Mouse (Mus musculus): ENCODE data around the gene Agap3.
A peak's percentile ranks its signal among the peaks of the same experiment; 100 is the strongest.

Agap3 gene

GRCm38 (mm10) chr5:24433993-24434392 lies 18.0 kb upstream of the Agap3 start:
- DNase-seq: no peak

- DNase-seq: no peak
These were observed 10.8 kb upstream of the Agap3 start for GRCm38 (mm10) chr5:24441187-24441586.

- no peak for DNase-seq
These were observed 9.9 kb upstream of the Agap3 start for GRCm38 (mm10) chr5:24442029-24442428.

- no peak for DNase-seq
These were observed 8.8 kb upstream of the Agap3 start for GRCm38 (mm10) chr5:24443204-24443603.

GRCm38 (mm10) chr5:24443927-24444326 lies 8.1 kb upstream of the Agap3 start:
- DNase-seq: peak; percentile 49 to 66

- peak; percentile 95 to 98 for DNase-seq
These were observed 7.1 kb upstream of the Agap3 start, which contains the start of gene Fastk for GRCm38 (mm10) chr5:24444746-24445427. Gene Fastk, minus strand, starts transcription at chr5:24445287.

GRCm38 (mm10) chr5:24445428-24446080 lies 6.4 kb upstream of the Agap3 start:
- peak; percentile 35 to 51 for DNase-seq

- no peak for DNase-seq
These were observed 5.3 kb upstream of the Agap3 start for GRCm38 (mm10) chr5:24446630-24447029.

- peak; percentile 85 to 87 for DNase-seq
These were observed 4.2 kb upstream of the Agap3 start, which contains the start of gene Tmub1 for GRCm38 (mm10) chr5:24447624-24448298. Gene Tmub1, minus strand, starts transcription at chr5:24447854.

GRCm38 (mm10) chr5:24451264-24452029 lies 530 bp upstream of the Agap3 start:
- DNase-seq: peak; percentile 91 to 95

GRCm38 (mm10) chr5:24452691-24453233 lies 785 bp downstream of the Agap3 start:
- DNase-seq: peak in 1 of 2 experiments; percentile 67

- DNase-seq: peak; percentile 89 to 92
These were observed 1.5 kb downstream of the Agap3 start for GRCm38 (mm10) chr5:24453283-24453984.

GRCm38 (mm10) chr5:24453985-24454303 lies 2.0 kb downstream of the Agap3 start:
- DNase-seq: no peak

- DNase-seq: no peak
These were observed 3.1 kb downstream of the Agap3 start for GRCm38 (mm10) chr5:24455076-24455475.

GRCm38 (mm10) chr5:24455613-24456012 lies 3.6 kb downstream of the Agap3 start:
- no peak for DNase-seq

- DNase-seq: no peak
These were observed 14.8 kb downstream of the Agap3 start for GRCm38 (mm10) chr5:24466762-24467161.

GRCm38 (mm10) chr5:24470600-24470999 lies 18.6 kb downstream of the Agap3 start:
- peak; percentile 88 to 92 for DNase-seq

GRCm38 (mm10) chr5:24472884-24473619 lies 21.1 kb downstream of the Agap3 start:
- no peak for DNase-seq

- DNase-seq: peak; percentile 56 to 63
These were observed 22.2 kb downstream of the Agap3 start for GRCm38 (mm10) chr5:24474025-24474722.

GRCm38 (mm10) chr5:24474723-24475261 lies 22.8 kb downstream of the Agap3 start:
- DNase-seq: peak in 1 of 2 experiments; percentile 63
